Mouse (Mus musculus): ENCODE measurements around the gene D430041D05Rik.

Gene D430041D05Rik

GRCm38 (mm10) chr2:104335824-104336223 lies 75.0 kb downstream of the D430041D05Rik start:
- DNase-seq = no peak

GRCm38 (mm10) chr2:104333952-104334351 lies 76.9 kb downstream of the D430041D05Rik start:
- no peak for DNase-seq

GRCm38 (mm10) chr2:104332707-104333106 lies 78.1 kb downstream of the D430041D05Rik start:
- DNase-seq = no peak

GRCm38 (mm10) chr2:104331261-104331660 lies 79.6 kb downstream of the D430041D05Rik start:
- DNase-seq = no peak

GRCm38 (mm10) chr2:104327116-104327794 lies 83.6 kb downstream of the D430041D05Rik start:
- no peak for DNase-seq

GRCm38 (mm10) chr2:104323773-104324172 lies 87.0 kb downstream of the D430041D05Rik start:
- DNase-seq = no peak

- no peak for DNase-seq
Measured at GRCm38 (mm10) chr2:104323351-104323750, 87.5 kb downstream of the D430041D05Rik start.

- no peak for DNase-seq
Measured at GRCm38 (mm10) chr2:104320061-104320624, 90.7 kb downstream of the D430041D05Rik start.

- DNase-seq = no peak
Measured at GRCm38 (mm10) chr2:104319443-104319842, 91.4 kb downstream of the D430041D05Rik start.

- DNase-seq = peak; percentile 68
Measured at GRCm38 (mm10) chr2:104318881-104319280, 91.9 kb downstream of the D430041D05Rik start.

GRCm38 (mm10) chr2:104318259-104318658 lies 92.6 kb downstream of the D430041D05Rik start:
- DNase-seq = no peak

GRCm38 (mm10) chr2:104317631-104318030 lies 93.2 kb downstream of the D430041D05Rik start:
- no peak for DNase-seq

- no peak for DNase-seq
Measured at GRCm38 (mm10) chr2:104316483-104316882, 94.3 kb downstream of the D430041D05Rik start.

- no peak for DNase-seq
Measured at GRCm38 (mm10) chr2:104313246-104313645, 97.6 kb downstream of the D430041D05Rik start.

- DNase-seq = no peak
Measured at GRCm38 (mm10) chr2:104307102-104307501, 103.7 kb downstream of the D430041D05Rik start.

GRCm38 (mm10) chr2:104305722-104306121 lies 105.1 kb downstream of the D430041D05Rik start:
- no peak for DNase-seq

GRCm38 (mm10) chr2:104299912-104300311 lies 110.9 kb downstream of the D430041D05Rik start:
- DNase-seq = no peak

- DNase-seq = no peak
Measured at GRCm38 (mm10) chr2:104299160-104299559, 111.7 kb downstream of the D430041D05Rik start.

- no peak for DNase-seq
Measured at GRCm38 (mm10) chr2:104286821-104287220, 124.0 kb downstream of the D430041D05Rik start.

- no peak for DNase-seq
Measured at GRCm38 (mm10) chr2:104283401-104283955, 127.3 kb downstream of the D430041D05Rik start.

- DNase-seq = no peak
Measured at GRCm38 (mm10) chr2:104282835-104283234, 128.0 kb downstream of the D430041D05Rik start.

GRCm38 (mm10) chr2:104267049-104267448 lies 143.8 kb downstream of the D430041D05Rik start:
- no peak for DNase-seq

- no peak for DNase-seq
Measured at GRCm38 (mm10) chr2:104261741-104262067, 149.1 kb downstream of the D430041D05Rik start.

Measured in right cerebral cortex, postnatal 25 days (tissue).